8 mouse cellular contexts compared by ENCODE assay signal in the genomic region with DNA sequence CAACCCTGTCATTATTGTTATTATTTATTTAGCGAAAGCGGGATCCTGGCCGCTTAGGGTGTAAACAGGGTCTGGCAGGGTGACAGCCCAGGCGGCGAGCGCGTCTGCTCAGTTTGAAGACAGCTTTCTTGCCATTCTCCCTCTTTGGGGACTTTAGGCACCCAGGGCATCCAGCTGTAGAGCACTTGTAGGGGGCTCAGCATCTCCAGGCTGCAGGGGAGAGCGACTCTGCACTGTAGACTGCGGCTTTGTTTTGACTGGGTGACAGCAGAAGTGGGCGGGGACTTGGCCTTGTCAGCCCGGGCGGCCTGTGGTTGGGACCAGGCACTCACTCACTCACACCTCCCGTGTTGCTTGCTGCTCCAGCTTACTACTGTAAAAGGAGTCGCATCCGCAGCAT. TPM values are rescaled to one million over a fixed set of nuclear protein-coding genes. Genes with fewer than 3 reads are reported as not detected.
A peak's percentile ranks its signal among the peaks of the same experiment; 100 is the strongest.
DNase-seq lines count a peak whose midpoint lies in the region; ATAC-seq lines count a peak whose summit lies in the region.

No protein-coding gene starts in this region.

- peak overlapping the region; percentile 97 for H3K27ac ChIP-seq in intestine, embryonic 15.5 days
- H3K27ac ChIP-seq in limb, embryonic 15.5 days = peak overlapping the region; percentile 94
- H3K27ac ChIP-seq in midbrain, embryonic 16.5 days (ENCODE audit: low read length) = peak overlapping the region; percentile 97

- H3K9me3 ChIP-seq in intestine, embryonic 15.5 days = no peaks in the 10 kb centered on the region
- no peaks in the 10 kb centered on the region for H3K9me3 ChIP-seq in limb, embryonic 15.5 days
- no peaks in the 10 kb centered on the region for H3K9me3 ChIP-seq in midbrain, embryonic 16.5 days (replicated peaks; ENCODE audit: control insufficient read depth, low read length, poor library complexity, severe bottlenecking)

- no peaks in the 10 kb centered on the region for H3K36me3 ChIP-seq in intestine, embryonic 15.5 days
- H3K36me3 ChIP-seq in limb, embryonic 15.5 days = no peaks in the 10 kb centered on the region
- H3K36me3 ChIP-seq in midbrain, embryonic 16.5 days (ENCODE audit: control insufficient read depth, insufficient read depth, low read length) = no peaks in the 10 kb centered on the region

- peak overlapping the region; percentile 87 for H3K9ac ChIP-seq in intestine, embryonic 15.5 days
- peak overlapping the region; percentile 91 for H3K9ac ChIP-seq in limb, embryonic 15.5 days
- H3K9ac ChIP-seq in midbrain, embryonic 16.5 days (ENCODE audit: low read depth, low read length) = peak overlapping the region; percentile 96

- peak; percentile 77 for DNase-seq in layer of hippocampus, adult 11-12 months (ENCODE audit: low spot score)
- no peak for DNase-seq in layer of hippocampus, adult 9-10 months (ENCODE audit: low spot score)
- peak; percentile 87 for DNase-seq in embryo, embryonic 11 days
- DNase-seq in gastrocnemius, postnatal 4 days (ENCODE audit: low spot score in 2 of 2) = peak; percentile 62 to 84
- peak; percentile 82 to 93 for DNase-seq in spleen, postnatal 10 days (ENCODE audit: low spot score in 2 of 2)

- no peaks in the 10 kb centered on the region for H3K27me3 ChIP-seq in intestine, embryonic 15.5 days (replicated peaks)
- H3K27me3 ChIP-seq in limb, embryonic 15.5 days = no peaks in the 10 kb centered on the region
- no peaks in the 10 kb centered on the region for H3K27me3 ChIP-seq in midbrain, embryonic 16.5 days (ENCODE audit: control insufficient read depth, insufficient read depth, low read depth, low read length)

- peak overlapping the region; percentile 86 for H3K4me2 ChIP-seq in intestine, embryonic 15.5 days (replicated peaks)
- peak overlapping the region; percentile 93 for H3K4me2 ChIP-seq in limb, embryonic 15.5 days
- H3K4me2 ChIP-seq in midbrain, embryonic 16.5 days (ENCODE audit: low read length) = peak overlapping the region; percentile 77

- peak; percentile 72 for ATAC-seq in intestine, embryonic 15.5 days
- ATAC-seq in limb, embryonic 15.5 days (ENCODE audit: insufficient number of reproducible peaks, low FRiP score, low TSS enrichment, low read depth) = peak; percentile 72
- peak; percentile 91 for ATAC-seq in midbrain, embryonic 16.5 days

- H3K4me1 ChIP-seq in intestine, embryonic 15.5 days (replicated peaks) = peaks cover 13% of the 10 kb centered on the region
- H3K4me1 ChIP-seq in limb, embryonic 15.5 days = peaks cover 22% of the 10 kb centered on the region
- peaks cover 25% of the 10 kb centered on the region for H3K4me1 ChIP-seq in midbrain, embryonic 16.5 days (ENCODE audit: control insufficient read depth, insufficient read depth, low read length)

- H3K4me3 ChIP-seq in intestine, embryonic 15.5 days (replicated peaks) = peak overlapping the region; percentile 84
- H3K4me3 ChIP-seq in limb, embryonic 15.5 days = peak overlapping the region; percentile 83
- peak overlapping the region; percentile 88 for H3K4me3 ChIP-seq in midbrain, embryonic 16.5 days (ENCODE audit: low read depth, low read length)

- WGBS in intestine, embryonic 15.5 days = under 1% methylated on average over 15 of the region's 15 CpGs
- WGBS in limb, embryonic 15.5 days = 0% methylated on average over 15 of the region's 15 CpGs
- 0% methylated on average over 15 of the region's 15 CpGs for WGBS in midbrain, embryonic 16.5 days

RNA-seq across cellular contexts. Expression of gene Kat2b, which starts 1.5 kb away (rescaled TPM):
- total RNA-seq in gastrocnemius, postnatal 4 days (2021) = 10 to 100 TPM; 31.8 to 38.8 TPM
- polyA plus RNA-seq in intestine, embryonic 15.5 days (2015; fragmentation: Nextera tagmentation; extraction: Ambion mirVana) = 3.7 and 4.3 TPM in 2 replicates
- polyA plus RNA-seq in limb, embryonic 15.5 days (2015; fragmentation: Nextera tagmentation; extraction: Ambion mirVana) = 6.5 and 6.6 TPM in 2 replicates
- 7.2 and 8.7 TPM in 2 replicates for polyA plus RNA-seq in midbrain, embryonic 16.5 days (2015; fragmentation: Nextera tagmentation; extraction: Ambion mirVana)

RNA-seq across cellular contexts. Expression of gene Pp2d1, which starts 28.9 kb away (rescaled TPM):
- total RNA-seq in gastrocnemius, postnatal 4 days (2021) = not detected
- 0.11 and 0.29 TPM in 2 replicates for polyA plus RNA-seq in intestine, embryonic 15.5 days (2015; fragmentation: Nextera tagmentation; extraction: Ambion mirVana)
- 0.19 and 0.20 TPM in 2 replicates for polyA plus RNA-seq in limb, embryonic 15.5 days (2015; fragmentation: Nextera tagmentation; extraction: Ambion mirVana)
- polyA plus RNA-seq in midbrain, embryonic 16.5 days (2015; fragmentation: Nextera tagmentation; extraction: Ambion mirVana) = 0.46 and 0.50 TPM in 2 replicates
